Mouse (Mus musculus) lung, embryonic 14.5 days (tissue): ENCODE data around the gene Epb41. TPM values are rescaled to one million over a fixed set of nuclear protein-coding genes. Genes with fewer than 3 reads are reported as not detected.

Source experiments
- ATAC-seq: fragments of 200-750 bp; cut with Nextera tagmentation; 2 replicates; pipeline ENCODE4 v1.8.0; 2017; ENCODE audit warnings: mild to moderate bottlenecking, moderate TSS enrichment, moderate library complexity; ENCODE audit not compliant: insufficient read depth
- DNase-seq: peaks from one replicate; pipeline ENCODE4 v3.0.0-alpha.2; 2015
- H3K27ac ChIP-seq: fragments of 300-500 bp; sonication (generic); 2 replicates; pipeline ENCODE4 v1.5.1; 2014; ENCODE audit warnings: low read depth, mild to moderate bottlenecking, moderate library complexity
- H3K27me3 ChIP-seq: fragments of 300-500 bp; sonication (generic); 2 replicates; pipeline ENCODE4 v1.6.1; 2014; ENCODE audit warnings: low read length, control low read depth; ENCODE audit not compliant: insufficient read depth
- H3K36me3 ChIP-seq: fragments of 300-500 bp; sonication (generic); 2 replicates; pipeline ENCODE4 v1.6.1; 2014; ENCODE audit warnings: control low read depth; ENCODE audit not compliant: insufficient read depth
- H3K4me1 ChIP-seq: fragments of 300-500 bp; sonication (generic); 2 replicates; pipeline ENCODE4 v1.6.1; 2014; ENCODE audit warnings: antibody characterized with exemption, control low read depth; ENCODE audit not compliant: insufficient read depth
- H3K4me2 ChIP-seq: fragments of 300-500 bp; sonication (generic); 2 replicates; pipeline ENCODE4 v1.6.1; 2014; ENCODE audit warnings: mild to moderate bottlenecking
- H3K4me3 ChIP-seq: fragments of 300-500 bp; sonication (generic); 2 replicates; pipeline ENCODE4 v1.5.1; 2014; ENCODE audit warnings: low read depth, low read length
- H3K9ac ChIP-seq: fragments of 300-500 bp; sonication (generic); 2 replicates; pipeline ENCODE4 v1.6.1; 2014
- H3K9me3 ChIP-seq: fragments of 300-500 bp; sonication (generic); 2 replicates; pipeline ENCODE4 v1.6.1; 2016; ENCODE audit warnings: low read depth, low read length, control low read depth
- CTCF ChIP-seq: IDR thresholded peaks from 2 replicates; pipeline ENCODE4 v1.5.1; 2016; ENCODE audit warnings: antibody characterized with exemption, low read depth
- WGBS: fragments of 180-500 bp; shearing (Covaris S2); extraction: QIAGEN DNeasy Blood & Tissue Kit; methylation state at CpG from one replicate; pipeline ENCODE4 v1.1.7; 2014; 5-methylcytosine and 5-hydroxymethylcytosine counted together
- polyA plus RNA-seq: library from polyadenylated mRNA; unstranded; fragments of >200 nt; fragmentation: Nextera tagmentation; extraction: Ambion mirVana; gene quantifications from 2 replicates; pipeline ENCODE4 v1.2.1, GENCODE M21; 2014

The Epb41 gene
- polyA plus RNA-seq, 1 experiment from 2014 or later: 86.3 TPM

DNA sequence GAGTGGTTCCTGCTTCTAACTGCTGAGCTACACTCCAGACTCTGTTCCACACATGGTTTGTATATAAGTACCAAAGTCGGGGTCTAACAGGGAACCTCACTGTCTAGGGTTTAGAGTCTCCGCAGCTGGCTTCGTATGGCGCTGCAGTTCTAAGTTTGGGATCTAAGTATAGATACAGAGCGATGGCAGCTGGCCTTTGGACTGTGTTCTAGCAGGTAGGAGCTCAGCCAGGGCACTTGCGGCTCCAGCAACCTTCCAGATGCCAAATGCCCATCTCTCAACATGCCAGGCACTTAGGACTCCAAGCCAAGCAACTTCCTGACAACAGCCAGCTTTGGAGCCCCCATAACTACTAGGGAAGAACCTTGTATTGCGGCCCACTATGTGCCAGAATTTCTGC lies 33.1 kb upstream of the Epb41 start:
- no peak overlapping the region for H3K9ac ChIP-seq
- H3K9me3 ChIP-seq: no peaks in the 10 kb centered on the region
- DNase-seq: no peak
- H3K4me2 ChIP-seq: no peak overlapping the region
- ATAC-seq: no peak
- no peaks in the 10 kb centered on the region for H3K36me3 ChIP-seq
- peaks cover 1% of the 10 kb centered on the region; the same call in 1 of the 2 replicates for H3K27me3 ChIP-seq
- TF ChIP-seq CTCF: no peak
- H3K27ac ChIP-seq: no peak overlapping the region
- H3K4me1 ChIP-seq: no peaks in the 10 kb centered on the region
- WGBS: 92% methylated on average over 7 of the region's 7 CpGs
- no peak overlapping the region for H3K4me3 ChIP-seq

GRCm38 (mm10) chr4:132101152-132101551 lies 26.0 kb upstream of the Epb41 start:
- Histone ChIP-seq H3K36me3 (no peaks in the 10 kb centered on the region), H3K27ac (no peak overlapping the region), H3K27me3 (no peaks in the 10 kb centered on the region), H3K4me2 (no peak overlapping the region), H3K4me1 (no peaks in the 10 kb centered on the region), H3K4me3 (no peak overlapping the region), H3K9me3 (no peaks in the 10 kb centered on the region), H3K9ac (no peak overlapping the region)
- WGBS: 25% methylated on average over 3 of the region's 3 CpGs
- ATAC-seq: no peak
- peak; percentile 67 for DNase-seq
- peak; percentile 48 for TF ChIP-seq CTCF

GRCm38 (mm10) chr4:132099548-132099947 lies 24.4 kb upstream of the Epb41 start:
- Histone ChIP-seq H3K9ac (no peak overlapping the region), H3K27ac (no peak overlapping the region), H3K4me3 (no peak overlapping the region), H3K9me3 (no peaks in the 10 kb centered on the region), H3K27me3 (no peaks in the 10 kb centered on the region), H3K4me1 (no peaks in the 10 kb centered on the region), H3K4me2 (no peak overlapping the region), H3K36me3 (no peaks in the 10 kb centered on the region)
- WGBS: 48% methylated on average over 5 of the region's 5 CpGs
- DNase-seq (no peak), ATAC-seq (no peak)
- no peak for TF ChIP-seq CTCF

DNA sequence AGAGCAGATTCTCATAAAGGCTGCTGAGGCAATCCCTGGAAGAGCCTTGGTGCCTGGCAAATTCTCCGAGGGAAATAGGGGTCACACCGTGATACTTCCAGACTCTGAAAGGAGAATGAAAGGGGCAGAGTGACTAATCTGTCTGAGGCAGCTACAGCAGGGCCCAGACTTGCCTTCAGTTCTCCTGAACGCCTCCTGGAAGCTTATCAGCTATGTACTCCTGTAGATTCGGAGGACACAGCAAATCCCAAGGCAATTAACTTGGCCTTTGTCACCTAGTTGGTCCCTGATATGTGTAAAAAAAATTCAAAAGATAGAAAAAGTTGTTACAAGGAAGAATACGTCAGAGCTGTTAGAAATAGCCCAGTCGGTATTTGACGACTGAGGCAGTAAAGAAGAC lies 19.9 kb upstream of the Epb41 start:
- no peak for ATAC-seq
- H3K9ac ChIP-seq: no peak overlapping the region
- 62% methylated on average over 7 of the region's 7 CpGs for WGBS
- no peaks in the 10 kb centered on the region for H3K9me3 ChIP-seq
- H3K27me3 ChIP-seq: no peaks in the 10 kb centered on the region
- H3K4me2 ChIP-seq: no peak overlapping the region
- no peak for DNase-seq
- H3K36me3 ChIP-seq: no peaks in the 10 kb centered on the region
- H3K27ac ChIP-seq: no peak overlapping the region
- no peaks in the 10 kb centered on the region for H3K4me1 ChIP-seq
- no peak overlapping the region for H3K4me3 ChIP-seq
- no peak for TF ChIP-seq CTCF

DNA sequence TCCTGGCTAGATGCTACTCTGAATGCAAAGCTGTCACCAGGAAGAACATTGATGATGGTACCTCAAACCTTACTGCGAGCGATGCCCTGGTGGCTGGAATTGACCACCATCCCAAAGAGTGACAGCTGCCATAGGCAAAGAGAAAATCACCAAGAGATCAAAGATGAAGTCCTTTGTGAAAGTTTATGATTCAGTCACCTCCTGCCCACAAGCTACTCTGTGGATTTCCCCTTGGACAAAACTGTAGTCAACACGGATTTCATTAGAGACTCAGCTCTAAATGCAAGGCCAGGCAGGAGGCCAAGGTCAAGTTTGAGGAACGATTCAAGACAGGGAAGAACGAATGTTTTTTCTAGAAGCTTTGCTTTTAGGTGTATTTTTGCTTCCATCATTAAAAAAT lies 18.8 kb upstream of the Epb41 start:
- Histone ChIP-seq H3K4me1 (no peaks in the 10 kb centered on the region), H3K27me3 (no peaks in the 10 kb centered on the region), H3K36me3 (no peaks in the 10 kb centered on the region), H3K9ac (no peak overlapping the region), H3K27ac (no peak overlapping the region), H3K4me3 (no peak overlapping the region), H3K9me3 (no peaks in the 10 kb centered on the region), H3K4me2 (no peak overlapping the region)
- 77% methylated on average over 5 of the region's 5 CpGs for WGBS
- no peak for DNase-seq
- ATAC-seq: no peak
- TF ChIP-seq CTCF: no peak

DNA sequence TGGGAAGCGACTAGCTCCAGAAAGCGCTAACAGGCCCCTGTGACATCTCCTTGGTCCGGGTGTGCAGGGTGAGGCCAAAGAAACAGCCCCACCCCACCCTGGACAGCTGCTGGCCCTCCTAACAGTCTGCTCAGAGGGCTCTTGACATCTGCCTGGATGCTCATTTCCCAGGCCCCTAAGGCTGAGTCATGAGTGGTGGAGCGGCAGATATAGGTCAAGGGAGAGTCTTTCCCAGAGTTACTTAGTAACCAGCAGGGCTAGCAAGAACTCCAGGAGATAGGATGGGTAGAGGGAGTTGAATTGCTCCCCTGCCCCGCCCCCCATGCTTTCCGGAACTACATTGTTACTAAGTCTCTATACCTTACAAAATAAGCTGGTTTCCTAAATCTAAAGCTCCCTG lies 18.0 kb upstream of the Epb41 start:
- no peak for ATAC-seq
- TF ChIP-seq CTCF: no peak
- H3K9me3 ChIP-seq: no peaks in the 10 kb centered on the region
- no peak overlapping the region for H3K27ac ChIP-seq
- no peak overlapping the region for H3K9ac ChIP-seq
- no peaks in the 10 kb centered on the region for H3K4me1 ChIP-seq
- H3K27me3 ChIP-seq: no peaks in the 10 kb centered on the region
- H3K4me2 ChIP-seq: no peak overlapping the region
- no peak for DNase-seq
- 64% methylated on average over 6 of the region's 6 CpGs for WGBS
- H3K4me3 ChIP-seq: no peak overlapping the region
- H3K36me3 ChIP-seq: no peaks in the 10 kb centered on the region

- no peak overlapping the region for H3K9ac ChIP-seq
- peak; percentile 93 for TF ChIP-seq CTCF
- ATAC-seq (0 out of 2 replicates have a peak, but pooled peaks have one; percentile 28), DNase-seq (peak; percentile 90)
- H3K4me2 ChIP-seq: no peak overlapping the region
- no peaks in the 10 kb centered on the region for H3K36me3 ChIP-seq
- no peaks in the 10 kb centered on the region for H3K27me3 ChIP-seq
- no peak overlapping the region for H3K4me3 ChIP-seq
- WGBS: 15% methylated on average over 7 of the region's 7 CpGs
- no peaks in the 10 kb centered on the region for H3K9me3 ChIP-seq
- no peaks in the 10 kb centered on the region for H3K4me1 ChIP-seq
- H3K27ac ChIP-seq: no peak overlapping the region
Observed at GRCm38 (mm10) chr4:132088921-132089320, 13.8 kb upstream of the Epb41 start.

GRCm38 (mm10) chr4:132085114-132085513 lies 10.0 kb upstream of the Epb41 start:
- no peak overlapping the region for H3K9ac ChIP-seq
- no peaks in the 10 kb centered on the region for H3K4me1 ChIP-seq
- no peak overlapping the region for H3K4me3 ChIP-seq
- no peaks in the 10 kb centered on the region for H3K9me3 ChIP-seq
- no peak for DNase-seq
- no peak overlapping the region for H3K27ac ChIP-seq
- H3K4me2 ChIP-seq: no peak overlapping the region
- TF ChIP-seq CTCF: no peak
- ATAC-seq: no peak
- no peaks in the 10 kb centered on the region for H3K27me3 ChIP-seq
- no peaks in the 10 kb centered on the region for H3K36me3 ChIP-seq
- WGBS: 78% methylated on average over 7 of the region's 7 CpGs
